Mouse (Mus musculus) neural tube, embryonic 11.5 days (tissue): Measurements from ENCODE around the gene Ing3. TPM values are rescaled to one million over a fixed set of nuclear protein-coding genes. Genes with fewer than 3 reads are reported as not detected.

ENCODE experiments used
- ATAC-seq: fragments of 200-750 bp; cut with Nextera tagmentation; 2 replicates; pipeline ENCODE4 v1.8.0; 2017; ENCODE audit warnings: moderate number of reproducible peaks, mild to moderate bottlenecking, moderate TSS enrichment, moderate library complexity; ENCODE audit not compliant: insufficient read depth, low FRiP score, low TSS enrichment
- DNase-seq: peaks from one replicate; pipeline ENCODE4 v3.0.0-alpha.2; 2015; ENCODE audit warnings: low spot score
- H3K27ac ChIP-seq: fragments of 300-500 bp; sonication (generic); 2 replicates; pipeline ENCODE4 v1.5.1; 2014; ENCODE audit warnings: low read depth, mild to moderate bottlenecking, low read length
- H3K27me3 ChIP-seq: fragments of 300-500 bp; sonication (generic); 2 replicates; pipeline ENCODE4 v1.6.1; 2014; ENCODE audit warnings: mild to moderate bottlenecking, low read length, mixed read lengths; ENCODE audit not compliant: control insufficient read depth, insufficient read depth
- H3K36me3 ChIP-seq: fragments of 300-500 bp; sonication (generic); 2 replicates; pipeline ENCODE4 v1.6.1; 2014; ENCODE audit warnings: mild to moderate bottlenecking, low read length, moderate library complexity, mixed read lengths; ENCODE audit not compliant: control insufficient read depth, insufficient read depth
- H3K4me1 ChIP-seq: fragments of 300-500 bp; sonication (generic); 2 replicates; pipeline ENCODE4 v1.6.1; 2014; ENCODE audit warnings: low read length, mixed read lengths; ENCODE audit not compliant: control insufficient read depth, insufficient read depth
- H3K4me2 ChIP-seq: fragments of 300-500 bp; sonication (generic); 2 replicates; pipeline ENCODE4 v1.6.1; 2014; ENCODE audit warnings: low read depth, mild to moderate bottlenecking, moderate library complexity
- H3K4me3 ChIP-seq: fragments of 300-500 bp; sonication (generic); 2 replicates; pipeline ENCODE4 v1.5.1; 2014; ENCODE audit warnings: low read depth, low read length
- H3K9ac ChIP-seq: fragments of 300-500 bp; sonication (generic); 2 replicates; pipeline ENCODE4 v1.6.1; 2014; ENCODE audit warnings: mild to moderate bottlenecking, low read length
- H3K9me3 ChIP-seq: fragments of 300-500 bp; sonication (generic); 2 replicates; pipeline ENCODE4 v1.6.1; 2016; ENCODE audit warnings: low read length; ENCODE audit not compliant: control insufficient read depth
- WGBS: fragments of 180-500 bp; shearing (Covaris S2); extraction: QIAGEN DNeasy Blood & Tissue Kit; methylation state at CpG from one replicate; pipeline ENCODE4 v1.1.7; 2014; 5-methylcytosine and 5-hydroxymethylcytosine counted together
- polyA plus RNA-seq: library from polyadenylated mRNA; unstranded; fragments of >200 nt; fragmentation: Nextera tagmentation; extraction: Ambion mirVana; gene quantifications from 2 replicates; pipeline ENCODE4 v1.2.1, GENCODE M21; 2014

Gene Ing3
- polyA plus RNA-seq, 1 experiment from 2014 or later = 39.2 TPM

- Histone ChIP-seq H3K4me3 (no peak overlapping the region), H3K9ac (no peak overlapping the region), H3K27me3 (peaks cover 15% of the 10 kb centered on the region), H3K4me1 (no peaks in the 10 kb centered on the region; the same call in 1 of the 2 replicates), H3K36me3 (no peaks in the 10 kb centered on the region), H3K9me3 (no peaks in the 10 kb centered on the region), H3K27ac (no peak overlapping the region), H3K4me2 (no peak overlapping the region)
- WGBS = 83% methylated on average over 5 of the region's 5 CpGs
- ATAC-seq (no peak), DNase-seq (no peak)
Observed at GRCm38 (mm10) chr6:21988296-21988695, 38.9 kb downstream of the Ing3 start.

- Histone ChIP-seq H3K27ac (no peak overlapping the region), H3K27me3 (peaks cover 15% of the 10 kb centered on the region), H3K9ac (no peak overlapping the region), H3K4me3 (no peak overlapping the region), H3K9me3 (no peaks in the 10 kb centered on the region), H3K4me1 (no peaks in the 10 kb centered on the region; the same call in 1 of the 2 replicates), H3K36me3 (no peaks in the 10 kb centered on the region), H3K4me2 (no peak overlapping the region)
- DNase-seq (no peak), ATAC-seq (no peak)
- 79% methylated on average over 4 of the region's 4 CpGs for WGBS
Observed at GRCm38 (mm10) chr6:21989081-21989480, 39.7 kb downstream of the Ing3 start.

GRCm38 (mm10) chr6:21990181-21991135, 41.1 kb downstream of the Ing3 start:
- Histone ChIP-seq H3K4me2 (0 out of 2 replicates have a peak overlapping the region, but pooled peaks have one; percentile 5), H3K9ac (no peak overlapping the region), H3K36me3 (no peaks in the 10 kb centered on the region), H3K9me3 (no peaks in the 10 kb centered on the region), H3K27me3 (peaks cover 15% of the 10 kb centered on the region), H3K4me1 (no peaks in the 10 kb centered on the region; the same call in 1 of the 2 replicates), H3K4me3 (no peak overlapping the region), H3K27ac (no peak overlapping the region)
- DNase-seq (no peak), ATAC-seq (no peak)
- WGBS = 76% methylated on average over 9 of the region's 9 CpGs

GRCm38 (mm10) chr6:21991151-21991550, 41.8 kb downstream of the Ing3 start:
- no peak overlapping the region for H3K27ac ChIP-seq
- no peak for DNase-seq
- no peak overlapping the region for H3K4me3 ChIP-seq
- no peak overlapping the region for H3K4me2 ChIP-seq
- H3K9me3 ChIP-seq = no peaks in the 10 kb centered on the region
- no peak for ATAC-seq
- no peak overlapping the region for H3K9ac ChIP-seq
- no peaks in the 10 kb centered on the region; the same call in 1 of the 2 replicates for H3K4me1 ChIP-seq
- no peaks in the 10 kb centered on the region for H3K36me3 ChIP-seq
- peaks cover 13% of the 10 kb centered on the region for H3K27me3 ChIP-seq
- WGBS = 79% methylated on average over 4 of the region's 4 CpGs

- 86% methylated on average over 2 of the region's 2 CpGs for WGBS
- Histone ChIP-seq H3K4me1 (no peaks in the 10 kb centered on the region; the same call in 1 of the 2 replicates), H3K9ac (no peak overlapping the region), H3K27ac (no peak overlapping the region), H3K4me3 (no peak overlapping the region), H3K36me3 (no peaks in the 10 kb centered on the region), H3K4me2 (no peak overlapping the region), H3K9me3 (no peaks in the 10 kb centered on the region), H3K27me3 (0 out of 2 replicates have a peak, but pooled peaks cover 2% of the 10 kb centered on the region)
- DNase-seq = no peak
- no peak for ATAC-seq
Observed at GRCm38 (mm10) chr6:21993070-21993469, 43.7 kb downstream of the Ing3 start.

GRCm38 (mm10) chr6:21998131-21998530, 48.8 kb downstream of the Ing3 start:
- DNase-seq (no peak), ATAC-seq (no peak)
- H3K9ac ChIP-seq = no peak overlapping the region
- H3K4me3 ChIP-seq = no peak overlapping the region
- H3K36me3 ChIP-seq = no peaks in the 10 kb centered on the region
- WGBS = 79% methylated on average over 4 of the region's 4 CpGs
- no peak overlapping the region for H3K4me2 ChIP-seq
- no peak overlapping the region for H3K27ac ChIP-seq
- H3K9me3 ChIP-seq = no peaks in the 10 kb centered on the region
- H3K27me3 ChIP-seq = no peaks in the 10 kb centered on the region
- H3K4me1 ChIP-seq = no peaks in the 10 kb centered on the region

GRCm38 (mm10) chr6:21999025-21999424, 49.7 kb downstream of the Ing3 start:
- Histone ChIP-seq H3K4me3 (no peak overlapping the region), H3K4me2 (no peak overlapping the region), H3K27ac (no peak overlapping the region), H3K27me3 (no peaks in the 10 kb centered on the region), H3K4me1 (no peaks in the 10 kb centered on the region), H3K9ac (no peak overlapping the region), H3K9me3 (no peaks in the 10 kb centered on the region), H3K36me3 (no peaks in the 10 kb centered on the region)
- no peak for DNase-seq
- 52% methylated on average over 11 of the region's 11 CpGs for WGBS
- no peak for ATAC-seq

- no peak overlapping the region for H3K27ac ChIP-seq
- WGBS = 52% methylated on average over 6 of the region's 6 CpGs
Observed at GRCm38 (mm10) chr6:22000086-22000485, 50.7 kb downstream of the Ing3 start.

GRCm38 (mm10) chr6:22000881-22001280, 51.5 kb downstream of the Ing3 start:
- WGBS = 92% methylated on average over 3 of the region's 3 CpGs
- DNase-seq = no peak

More at GRCm38 (mm10) chr6:22000086-22000485, 50.7 kb downstream of the Ing3 start:
- Histone ChIP-seq H3K9me3 (no peaks in the 10 kb centered on the region), H3K36me3 (no peaks in the 10 kb centered on the region), H3K4me2 (no peak overlapping the region), H3K27me3 (no peaks in the 10 kb centered on the region), H3K4me3 (no peak overlapping the region), H3K9ac (no peak overlapping the region), H3K4me1 (no peaks in the 10 kb centered on the region)
- no peak for DNase-seq
- ATAC-seq = no peak

More at GRCm38 (mm10) chr6:22000881-22001280, 51.5 kb downstream of the Ing3 start:
- Histone ChIP-seq H3K27me3 (no peaks in the 10 kb centered on the region), H3K9ac (no peak overlapping the region), H3K27ac (no peak overlapping the region), H3K4me1 (no peaks in the 10 kb centered on the region), H3K4me2 (no peak overlapping the region), H3K36me3 (no peaks in the 10 kb centered on the region), H3K4me3 (no peak overlapping the region), H3K9me3 (no peaks in the 10 kb centered on the region)
- ATAC-seq = no peak
